Mouse (Mus musculus) myocyte (in vitro differentiated cells): ENCODE measurements around the gene Gm45808.

Experiments
- E2F4 ChIP-seq: IDR thresholded peaks from one replicate; pipeline ENCODE4 v1.6.1; 2011; ENCODE audit warnings: mild to moderate bottlenecking, control low read depth, moderate library complexity; ENCODE audit not compliant: insufficient read depth
- MAX ChIP-seq: IDR thresholded peaks from one replicate; pipeline ENCODE4 v1.6.1; 2011; ENCODE audit warnings: low read depth, mild to moderate bottlenecking, control low read depth
- MYOD1 ChIP-seq, 3 experiments: IDR thresholded peaks; one replicate each; pipeline ENCODE4 v1.6.1; 2011; ENCODE audit warnings: control low read depth in 2 of 3, low read depth in 2 of 3, mild to moderate bottlenecking in 2 of 3, moderate library complexity in 1 of 3; ENCODE audit not compliant: insufficient read length in 2 of 3, control insufficient read depth in 1 of 3
- MYOG ChIP-seq, 3 experiments: IDR thresholded peaks; one replicate each; pipeline ENCODE4 v1.6.1; 2011; ENCODE audit warnings: control low read depth in 2 of 3, low read depth in 2 of 3, mild to moderate bottlenecking in 2 of 3; ENCODE audit not compliant: insufficient read length in 2 of 3, control insufficient read depth in 1 of 3, insufficient read depth in 1 of 3
- POLR2A ChIP-seq: IDR thresholded peaks from one replicate; pipeline ENCODE4 v1.6.1; 2011; ENCODE audit warnings: low read depth, mild to moderate bottlenecking, control low read depth, moderate library complexity; ENCODE audit not compliant: insufficient read length
- POLR2AphosphoS2 ChIP-seq: IDR thresholded peaks from one replicate; pipeline ENCODE4 v1.6.1; 2011; ENCODE audit warnings: low read depth, control low read depth; ENCODE audit not compliant: insufficient read length
- SRF ChIP-seq: IDR thresholded peaks from one replicate; pipeline ENCODE4 v1.6.1; 2011; ENCODE audit warnings: low read depth; ENCODE audit not compliant: control insufficient read depth, insufficient read length
- TCF3 ChIP-seq: IDR thresholded peaks from one replicate; pipeline ENCODE4 v1.6.1; 2011; ENCODE audit warnings: low read depth, control low read depth; ENCODE audit not compliant: insufficient read length

- no peak for TF ChIP-seq E2F4
- no peak for TF ChIP-seq POLR2A
- TF ChIP-seq MYOG (IDR thresholded peaks at IDR 0.05; ENCODE audit: control insufficient read depth in 1 of 3, insufficient read depth in 1 of 3, insufficient read length in 2 of 3, low read depth in 2 of 3), result no peak
- no peak for TF ChIP-seq TCF3
- TF ChIP-seq POLR2AphosphoS2, result no peak
- no peak for TF ChIP-seq SRF
- no peak for TF ChIP-seq MAX
- TF ChIP-seq MYOD1 (IDR thresholded peaks at IDR 0.05; ENCODE audit: control insufficient read depth in 1 of 3, insufficient read length in 2 of 3, low read depth in 2 of 3), result no peak
Observed at GRCm38 (mm10) chr7:45515436-45515835, 28.8 kb upstream of the Gm45808 start.
